Mouse (Mus musculus): ENCODE data around the gene Gm11992.

Gm11992 gene

DNA sequence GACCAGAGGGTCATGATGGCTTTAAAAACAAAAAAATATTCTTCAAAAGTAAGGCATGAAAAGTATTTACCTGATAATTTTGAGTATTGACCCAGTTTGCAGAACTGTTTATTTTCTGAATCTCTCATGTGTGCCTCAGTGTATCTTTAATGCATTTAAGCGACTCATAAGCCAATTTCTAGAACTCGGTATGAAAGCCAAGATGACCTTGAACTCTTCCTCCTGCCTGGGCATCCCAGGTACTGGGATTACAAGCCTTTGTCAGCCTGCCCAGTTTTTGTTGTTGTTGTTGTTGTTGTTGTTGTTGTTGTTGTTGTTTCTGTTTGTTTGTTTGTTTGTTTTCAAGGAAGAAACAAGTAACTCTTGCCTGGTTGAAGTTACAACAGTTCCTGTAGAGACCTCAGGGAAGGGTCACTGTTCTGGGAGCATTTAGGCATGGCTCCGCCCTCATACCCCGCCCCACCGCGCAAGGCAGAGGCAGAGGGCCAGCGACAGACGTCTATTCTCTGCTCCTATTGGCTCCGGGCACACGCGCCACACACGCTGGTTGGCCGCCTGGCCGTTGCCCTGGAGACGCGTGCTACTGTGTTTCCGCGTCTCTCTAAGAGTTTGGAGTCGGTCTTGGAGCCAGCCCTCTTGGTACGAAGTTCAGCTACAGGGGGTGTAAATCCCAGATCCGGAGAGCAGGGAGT lies at the start of gene Gm11992:
TSS of gene Gm11992 (plus strand) at position 584 of the 692 bp plus-strand sequence.
- peak; percentile 64 for DNase-seq (ENCODE audit: low read depth, low spot score)

GRCm38 (mm10) chr11:9008761-9009160 lies 39.6 kb upstream of the Gm11992 start:
- DNase-seq (ENCODE audit: low read depth, low spot score), result no peak

- no peak for DNase-seq (ENCODE audit: low read depth, low spot score)
These were observed 38.0 kb upstream of the Gm11992 start for GRCm38 (mm10) chr11:9010416-9010815.

GRCm38 (mm10) chr11:9010853-9011339 lies 37.5 kb upstream of the Gm11992 start, which contains the start of gene Hus1:
Hus1 (minus strand) TSS chr11:9011191.
- peak; percentile 37 for DNase-seq (ENCODE audit: low read depth, low spot score)

GRCm38 (mm10) chr11:9011348-9011747 lies 37.0 kb upstream of the Gm11992 start:
- no peak for DNase-seq (ENCODE audit: low read depth, low spot score)

- DNase-seq (ENCODE audit: low read depth, low spot score), result no peak
These were observed 33.7 kb upstream of the Gm11992 start for GRCm38 (mm10) chr11:9014740-9015139.

DNA sequence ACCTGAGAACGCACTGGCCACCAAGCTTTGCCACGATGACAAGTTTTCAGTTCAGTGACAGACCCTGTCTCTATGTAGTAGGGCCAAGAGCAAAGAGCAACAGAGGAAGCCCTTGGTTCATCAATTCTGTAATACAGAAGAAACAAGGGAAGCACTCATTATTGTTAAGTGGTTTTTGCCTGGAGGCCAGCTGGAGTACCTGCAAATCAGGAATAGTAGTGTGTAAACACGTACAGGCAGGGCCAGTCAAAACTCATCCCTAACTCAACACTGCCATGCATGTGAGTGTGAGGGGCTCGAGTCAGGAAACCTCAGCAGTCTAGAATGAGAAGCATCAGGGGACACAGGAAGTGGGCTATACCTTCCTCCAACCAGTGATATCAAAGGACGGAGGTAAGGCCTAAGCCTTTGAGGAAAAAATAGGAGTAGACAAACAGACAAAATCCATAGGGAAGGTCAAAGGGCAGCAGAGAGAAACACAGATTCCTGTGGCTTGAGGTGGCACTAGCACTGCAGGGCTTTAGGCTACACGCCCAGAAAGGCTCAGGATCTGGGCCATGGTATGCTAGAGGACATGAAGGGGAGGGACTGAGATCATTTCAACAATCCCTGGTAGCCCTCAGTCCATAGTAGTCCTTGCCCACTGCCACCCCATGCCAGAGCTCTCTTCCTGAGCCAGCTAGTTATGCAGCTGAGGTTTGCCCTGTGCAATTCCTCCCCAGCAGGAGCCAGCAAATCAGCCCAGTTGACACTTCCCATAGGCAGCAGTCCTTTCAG lies 29.7 kb upstream of the Gm11992 start:
- DNase-seq (ENCODE audit: low read depth, low spot score), result no peak

GRCm38 (mm10) chr11:9020207-9020606 lies 28.2 kb upstream of the Gm11992 start:
- no peak for DNase-seq (ENCODE audit: low read depth, low spot score)

DNA sequence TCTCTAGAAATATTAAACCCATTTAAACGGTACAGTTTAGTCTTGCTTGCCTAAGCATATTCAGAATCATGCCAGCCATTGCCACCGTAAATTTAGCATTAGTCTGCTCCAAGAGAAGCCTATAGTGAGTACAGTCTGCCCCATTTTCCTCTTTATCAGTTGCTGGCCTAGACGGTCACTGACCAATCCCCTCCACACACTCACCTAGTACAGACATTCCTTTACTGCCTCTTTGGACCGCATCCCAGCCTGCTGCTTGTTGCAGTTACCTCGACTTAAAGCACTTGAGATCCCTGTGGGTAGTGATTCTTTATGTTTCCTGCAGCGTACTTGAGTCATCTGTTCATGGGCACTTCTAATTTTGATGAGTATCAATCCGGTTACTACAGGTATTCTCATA lies 23.6 kb upstream of the Gm11992 start:
- DNase-seq (ENCODE audit: low read depth, low spot score), result no peak

GRCm38 (mm10) chr11:9025211-9025610 lies 23.2 kb upstream of the Gm11992 start:
- no peak for DNase-seq (ENCODE audit: low read depth, low spot score)

- DNase-seq (ENCODE audit: low read depth, low spot score), result no peak
These were observed 16.9 kb upstream of the Gm11992 start for GRCm38 (mm10) chr11:9031530-9031929.

DNA sequence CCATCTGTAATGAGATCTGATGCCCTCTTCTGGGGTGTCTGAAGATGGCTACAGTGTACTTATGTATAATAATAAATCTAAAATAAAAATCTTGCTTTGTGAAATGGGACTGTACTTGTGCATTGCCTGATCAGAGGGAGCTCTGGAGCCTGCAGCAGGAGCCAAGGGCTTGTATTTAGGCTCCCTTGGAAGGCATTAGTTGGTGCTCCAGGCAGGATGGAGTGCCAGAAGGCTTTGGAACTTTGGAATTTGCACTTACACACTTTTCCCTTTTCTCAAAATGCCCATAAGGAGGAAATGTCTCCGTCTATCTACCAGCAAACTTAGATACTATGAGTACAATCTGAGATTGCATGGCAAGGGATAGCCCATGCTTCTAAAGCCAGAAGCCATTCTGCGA lies 1.8 kb upstream of the Gm11992 start:
- DNase-seq (ENCODE audit: low read depth, low spot score), result no peak

- DNase-seq (ENCODE audit: low read depth, low spot score), result no peak
These were observed 1.4 kb upstream of the Gm11992 start for GRCm38 (mm10) chr11:9047044-9047443.

GRCm38 (mm10) chr11:9048703-9049060 lies 288 bp downstream of the Gm11992 start, which contains the start of gene Sun3:
Sun3 (minus strand) TSS chr11:9048991.
- DNase-seq (ENCODE audit: low read depth, low spot score), result no peak

- DNase-seq (ENCODE audit: low read depth, low spot score), result no peak
These were observed 1.8 kb downstream of the Gm11992 start for GRCm38 (mm10) chr11:9050241-9050640.

GRCm38 (mm10) chr11:9051895-9052294 lies 3.5 kb downstream of the Gm11992 start:
- no peak for DNase-seq (ENCODE audit: low read depth, low spot score)

- DNase-seq (ENCODE audit: low read depth, low spot score), result no peak
These were observed 8.5 kb downstream of the Gm11992 start for GRCm38 (mm10) chr11:9056937-9057336.

GRCm38 (mm10) chr11:9057711-9058110 lies 9.3 kb downstream of the Gm11992 start:
- DNase-seq (ENCODE audit: low read depth, low spot score), result no peak

GRCm38 (mm10) chr11:9060029-9060428 lies 11.6 kb downstream of the Gm11992 start:
- no peak for DNase-seq (ENCODE audit: low read depth, low spot score)

DNA sequence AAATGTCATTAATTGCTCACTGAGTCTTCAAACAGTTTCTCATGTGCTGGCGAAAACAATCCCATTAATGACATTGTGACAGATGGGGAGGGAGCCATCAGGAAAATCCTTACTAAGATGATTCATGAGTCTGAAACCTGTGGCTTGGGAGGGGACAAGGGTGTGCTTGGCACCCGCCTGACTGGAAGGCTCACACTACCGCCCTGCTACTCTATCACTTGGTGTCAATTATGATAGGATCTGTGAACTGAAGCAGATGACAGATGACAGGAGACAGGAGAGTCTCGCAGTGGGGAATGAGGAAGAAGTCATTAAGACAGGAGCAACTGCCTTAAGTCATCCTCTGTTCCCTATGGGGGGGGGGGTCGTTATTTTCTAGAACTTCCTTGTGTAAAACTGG lies 12.1 kb downstream of the Gm11992 start:
- DNase-seq (ENCODE audit: low read depth, low spot score), result no peak

DNA sequence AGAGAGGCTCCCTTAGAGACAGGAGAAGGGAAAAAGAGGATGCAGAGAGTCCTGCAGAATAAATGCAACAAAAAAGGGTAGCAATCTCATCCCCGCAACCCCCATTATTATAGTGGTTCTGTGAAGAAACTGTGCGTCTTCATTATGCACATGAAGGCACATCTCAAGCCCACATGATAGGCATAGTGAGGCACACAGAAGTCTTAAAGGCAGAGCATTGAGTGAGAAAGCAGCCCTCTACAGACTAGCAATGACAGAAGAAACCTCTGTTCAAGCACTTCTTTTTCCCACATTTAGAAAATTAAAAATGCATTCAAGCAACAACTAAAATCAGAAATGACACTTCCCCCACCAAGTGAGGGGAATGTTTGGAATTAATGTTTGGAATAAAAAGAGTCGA lies 28.1 kb downstream of the Gm11992 start:
- no peak for DNase-seq (ENCODE audit: low read depth, low spot score)

GRCm38 (mm10) chr11:9113189-9113588 lies 64.8 kb downstream of the Gm11992 start:
- no peak for DNase-seq (ENCODE audit: low read depth, low spot score)
